Mouse (Mus musculus): ENCODE data around the gene D6Ertd527e. TPM values are rescaled to one million over a fixed set of nuclear protein-coding genes. Genes with fewer than 3 reads are reported as not detected.
A peak's percentile ranks its signal among the peaks of the same experiment; 100 is the strongest.

D6Ertd527e gene
- polyA plus RNA-seq, 1 experiment: 0.38 TPM

- peak; percentile 14 to 15 for DNase-seq
- TF ChIP-seq POLR2A (IDR thresholded peaks at IDR 0.05; ENCODE audit: borderline replicate concordance, insufficient read depth, low read length): no peak
- Histone ChIP-seq H3K27ac (ENCODE audit: insufficient read depth, low read length) (no peak overlapping the region), H3K4me3 (replicated peaks; ENCODE audit: insufficient read depth, low read depth, low read length) (no peak overlapping the region), H3K27me3 (ENCODE audit: control insufficient read depth, insufficient read depth, low read length) (no peaks in the 10 kb centered on the region), H3K4me1 (ENCODE audit: control insufficient read depth, insufficient read depth, low read length) (no peaks in the 10 kb centered on the region)
- 34% methylated on average over 7 of the region's 7 CpGs for WGBS
These were observed 4.8 kb upstream of the D6Ertd527e start for GRCm38 (mm10) chr6:87099671-87100296.

DNA sequence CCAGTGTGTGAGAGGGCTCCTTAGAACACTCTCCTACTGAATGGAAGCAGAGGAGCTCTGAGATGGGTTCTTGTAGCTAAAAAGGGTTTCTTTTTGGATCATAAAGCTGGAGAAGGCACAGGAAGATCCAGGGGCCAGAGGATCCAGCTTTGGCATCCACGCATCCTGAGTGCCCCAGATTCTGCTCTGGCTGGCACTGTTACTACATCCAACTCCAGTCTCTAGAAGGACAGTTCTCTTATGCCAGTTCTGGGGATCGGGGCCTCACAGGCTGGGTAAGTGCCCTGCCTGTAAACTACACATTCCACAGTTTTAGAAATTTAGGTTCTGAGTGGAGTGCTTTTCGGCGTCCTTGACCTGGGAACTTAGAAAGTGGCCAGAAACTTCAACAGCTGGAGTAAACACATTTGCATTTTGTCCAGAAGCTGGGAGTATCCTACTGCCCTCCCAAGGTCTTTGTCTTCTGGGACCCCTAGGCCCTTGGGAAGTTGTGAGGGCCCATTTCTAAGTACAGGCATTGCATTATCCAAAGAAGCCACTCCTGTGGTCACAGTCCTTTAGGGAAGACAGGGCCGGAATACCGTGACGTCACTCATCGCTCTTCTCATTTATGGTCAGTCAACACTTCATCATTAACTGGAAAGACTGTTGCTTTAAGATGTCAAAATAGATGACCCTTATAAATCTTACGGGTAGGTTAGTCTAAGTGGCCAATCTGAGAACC, 4.1 kb upstream of the D6Ertd527e start:
- peak in 1 of 2 experiments; percentile 10 for DNase-seq
- 84% methylated on average over 9 of the region's 9 CpGs for WGBS
- no peak overlapping the region for H3K4me3 ChIP-seq (replicated peaks; ENCODE audit: insufficient read depth, low read depth, low read length)
- H3K4me1 ChIP-seq (ENCODE audit: control insufficient read depth, insufficient read depth, low read length): no peaks in the 10 kb centered on the region
- H3K27ac ChIP-seq (ENCODE audit: insufficient read depth, low read length): no peak overlapping the region
- TF ChIP-seq CTCF (IDR thresholded peaks at IDR 0.05; ENCODE audit: borderline replicate concordance, insufficient read depth, low read depth, low read length): no peak
- TF ChIP-seq POLR2A (IDR thresholded peaks at IDR 0.05; ENCODE audit: borderline replicate concordance, insufficient read depth, low read length): no peak
- no peaks in the 10 kb centered on the region for H3K27me3 ChIP-seq (ENCODE audit: control insufficient read depth, insufficient read depth, low read length)

GRCm38 (mm10) chr6:87101281-87101954, 3.1 kb upstream of the D6Ertd527e start:
- H3K27me3 ChIP-seq (ENCODE audit: control insufficient read depth, insufficient read depth, low read length): no peaks in the 10 kb centered on the region
- H3K4me1 ChIP-seq (ENCODE audit: control insufficient read depth, insufficient read depth, low read length): no peaks in the 10 kb centered on the region
- peak; percentile 67 to 79 for DNase-seq
- H3K27ac ChIP-seq (ENCODE audit: insufficient read depth, low read length): no peak overlapping the region
- peak overlapping the region; percentile 40 for H3K4me3 ChIP-seq (replicated peaks; ENCODE audit: insufficient read depth, low read depth, low read length)
- TF ChIP-seq POLR2A (IDR thresholded peaks at IDR 0.05; ENCODE audit: borderline replicate concordance, insufficient read depth, low read length) (no peak), CTCF (IDR thresholded peaks at IDR 0.05; ENCODE audit: borderline replicate concordance, insufficient read depth, low read depth, low read length) (peak; percentile 88)
- 10% methylated on average over 12 of the region's 12 CpGs for WGBS

GRCm38 (mm10) chr6:87101955-87102353, 2.6 kb upstream of the D6Ertd527e start:
- WGBS: 6% methylated on average over 4 of the region's 4 CpGs
- Histone ChIP-seq H3K4me1 (ENCODE audit: control insufficient read depth, insufficient read depth, low read length) (no peaks in the 10 kb centered on the region), H3K27ac (ENCODE audit: insufficient read depth, low read length) (no peak overlapping the region), H3K27me3 (ENCODE audit: control insufficient read depth, insufficient read depth, low read length) (no peaks in the 10 kb centered on the region), H3K4me3 (replicated peaks; ENCODE audit: insufficient read depth, low read depth, low read length) (no peak overlapping the region)
- DNase-seq: no peak
- TF ChIP-seq POLR2A (IDR thresholded peaks at IDR 0.05; ENCODE audit: borderline replicate concordance, insufficient read depth, low read length): no peak
- no peak for TF ChIP-seq CTCF (IDR thresholded peaks at IDR 0.05; ENCODE audit: borderline replicate concordance, insufficient read depth, low read depth, low read length)

DNA sequence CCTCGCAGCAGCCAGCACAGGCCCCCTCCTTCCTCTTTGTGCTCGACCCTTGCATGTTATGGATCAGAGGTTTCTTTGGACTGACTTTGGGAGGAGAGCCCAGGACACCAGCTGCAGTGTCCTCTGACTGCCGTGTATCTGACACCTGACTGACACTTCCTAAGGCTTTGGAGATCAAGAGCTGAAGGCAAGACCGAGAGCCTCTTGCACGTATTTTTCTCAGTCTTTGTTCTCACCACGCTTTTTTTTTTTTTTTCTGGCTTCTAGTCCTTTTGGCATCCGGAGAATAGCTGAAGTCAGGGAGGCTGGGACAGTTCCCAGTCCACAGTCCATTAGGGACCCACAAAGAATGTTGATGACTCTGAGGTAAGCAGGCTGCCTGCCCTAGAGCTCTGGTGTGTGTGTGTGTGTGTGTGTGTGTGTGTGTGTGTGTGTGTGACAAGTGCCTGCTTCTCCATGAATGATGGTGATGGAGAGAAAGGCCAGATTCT, 2.1 kb upstream of the D6Ertd527e start:
- TF ChIP-seq CTCF (IDR thresholded peaks at IDR 0.05; ENCODE audit: borderline replicate concordance, insufficient read depth, low read depth, low read length) (no peak), POLR2A (IDR thresholded peaks at IDR 0.05; ENCODE audit: borderline replicate concordance, insufficient read depth, low read length) (no peak)
- Histone ChIP-seq H3K4me3 (replicated peaks; ENCODE audit: insufficient read depth, low read depth, low read length) (no peak overlapping the region), H3K27ac (ENCODE audit: insufficient read depth, low read length) (no peak overlapping the region), H3K27me3 (ENCODE audit: control insufficient read depth, insufficient read depth, low read length) (no peaks in the 10 kb centered on the region), H3K4me1 (ENCODE audit: control insufficient read depth, insufficient read depth, low read length) (no peaks in the 10 kb centered on the region)
- no peak for DNase-seq
- 17% methylated on average over 7 of the region's 7 CpGs for WGBS

DNA sequence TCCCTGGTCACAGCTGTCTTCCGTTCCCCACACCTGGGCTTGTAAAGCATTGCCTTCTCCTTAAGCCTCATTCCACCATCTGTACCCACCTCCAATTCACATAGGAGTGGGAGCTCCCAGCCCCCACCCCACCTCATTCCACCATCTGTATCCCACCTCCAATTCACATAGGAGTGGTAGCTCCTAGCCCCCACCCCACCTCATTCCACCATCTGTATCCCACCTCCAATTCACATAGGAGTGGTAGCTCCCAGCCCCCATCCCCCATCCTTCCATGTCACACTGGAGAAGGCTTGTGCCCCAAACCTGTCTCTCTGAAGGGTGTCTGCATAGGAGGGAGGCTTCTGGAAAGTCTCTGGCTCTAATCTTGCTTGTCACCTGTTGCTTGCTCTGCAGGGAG, 1.2 kb upstream of the D6Ertd527e start:
- no peaks in the 10 kb centered on the region for H3K4me1 ChIP-seq (ENCODE audit: control insufficient read depth, insufficient read depth, low read length)
- 95% methylated on average over 1 of the region's 1 CpGs for WGBS

DNA sequence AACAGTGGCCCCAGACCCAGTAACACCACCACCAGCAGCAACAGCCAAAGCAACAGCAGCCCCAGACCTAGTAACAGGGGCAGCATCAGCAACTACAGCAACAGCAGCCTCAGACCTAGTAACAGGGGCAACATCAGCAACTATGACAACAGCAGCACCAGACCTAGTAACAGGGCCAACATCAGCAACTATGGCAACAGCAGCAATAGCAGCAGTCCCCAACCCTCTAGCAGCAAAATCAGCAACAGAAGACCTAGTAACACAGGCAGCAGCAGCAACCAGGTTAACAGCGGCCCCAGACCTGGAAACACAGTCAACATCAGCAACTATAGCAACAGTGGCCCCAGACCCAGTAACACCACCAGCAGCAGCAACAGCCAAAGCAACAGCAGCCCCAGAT, 6.9 kb downstream of the D6Ertd527e start:
- H3K27ac ChIP-seq (ENCODE audit: insufficient read depth, low read length): no peak overlapping the region
- H3K4me3 ChIP-seq (replicated peaks; ENCODE audit: insufficient read depth, low read depth, low read length): no peak overlapping the region
- H3K4me1 ChIP-seq (ENCODE audit: control insufficient read depth, insufficient read depth, low read length): no peaks in the 10 kb centered on the region
- no peak for TF ChIP-seq CTCF (IDR thresholded peaks at IDR 0.05; ENCODE audit: borderline replicate concordance, insufficient read depth, low read depth, low read length)
- TF ChIP-seq POLR2A (IDR thresholded peaks at IDR 0.05; ENCODE audit: borderline replicate concordance, insufficient read depth, low read length): no peak
- no peaks in the 10 kb centered on the region for H3K27me3 ChIP-seq (ENCODE audit: control insufficient read depth, insufficient read depth, low read length)
- no peak for DNase-seq
- WGBS: 81% methylated on average over 1 of the region's 1 CpGs

More for the DNA sequence above, 1.2 kb upstream of the D6Ertd527e start:
- DNase-seq: no peak
- no peak overlapping the region for H3K4me3 ChIP-seq (replicated peaks; ENCODE audit: insufficient read depth, low read depth, low read length)
- H3K27ac ChIP-seq (ENCODE audit: insufficient read depth, low read length): no peak overlapping the region
- TF ChIP-seq POLR2A (IDR thresholded peaks at IDR 0.05; ENCODE audit: borderline replicate concordance, insufficient read depth, low read length) (no peak), CTCF (IDR thresholded peaks at IDR 0.05; ENCODE audit: borderline replicate concordance, insufficient read depth, low read depth, low read length) (no peak)
- H3K27me3 ChIP-seq (ENCODE audit: control insufficient read depth, insufficient read depth, low read length): no peaks in the 10 kb centered on the region

Measured in cerebellum, adult 2 months (tissue).